In the genomic region with DNA sequence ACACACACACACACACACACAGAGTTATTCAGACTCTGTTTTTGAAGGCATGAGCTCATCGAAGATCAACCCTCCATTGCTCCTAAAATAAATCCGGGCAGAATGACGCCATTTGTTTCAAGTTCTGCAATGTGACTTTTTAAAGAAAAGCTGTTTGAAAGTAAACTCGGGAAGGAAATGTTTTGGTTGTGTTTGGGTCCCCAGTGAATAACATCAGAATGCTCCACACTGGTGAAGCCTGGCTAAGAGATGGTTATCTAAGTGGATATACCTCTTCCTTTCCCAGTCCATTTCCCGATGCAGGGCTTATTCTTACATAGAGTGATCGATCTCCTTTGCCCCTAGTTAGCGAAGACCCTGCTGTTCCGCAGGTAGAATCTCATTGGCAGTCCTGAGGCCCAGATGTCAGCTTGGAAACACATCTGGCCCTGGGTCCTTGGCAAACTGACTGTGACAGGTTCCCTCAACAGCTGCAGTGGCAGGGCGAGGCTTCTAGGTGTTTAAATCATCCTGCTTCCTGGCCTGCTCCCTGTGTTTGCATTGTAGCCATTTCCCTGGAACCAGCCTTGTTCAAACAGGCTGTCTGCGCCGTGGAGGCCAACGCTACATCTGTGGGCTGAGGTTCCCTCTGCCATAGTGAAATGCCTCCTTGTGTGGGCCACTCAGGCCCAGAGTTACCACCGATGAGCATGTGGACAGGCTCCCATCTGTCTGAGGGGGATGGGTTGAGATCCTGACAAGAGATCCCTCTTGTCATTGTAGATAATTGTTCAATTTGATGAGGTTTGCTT, we compare ENCODE assay signal across 18 mouse cellular contexts.
DNase-seq lines count a peak whose midpoint lies in the region; ATAC-seq lines count a peak whose summit lies in the region.
"Had no signal": no experiment of that assay in that cellular context is flagged by ENCODE, and none has a peak within 500 bp of the region (broad histone marks: within the 10 kb centered on the region; RNA-seq: fewer than 3 reads in every experiment).

No protein-coding gene starts in this region.

- no peaks in the 10 kb centered on the region for H3K4me1 ChIP-seq in kidney, embryonic 16.5 days (ENCODE audit: insufficient read depth, low read length)
- peaks cover 36% of the 10 kb centered on the region for H3K4me1 ChIP-seq in neural tube, embryonic 13.5 days (replicated peaks)
- H3K4me1 ChIP-seq in forebrain, embryonic 15.5 days: 0 out of 2 replicates have a peak, but pooled peaks cover 5% of the 10 kb centered on the region
- H3K4me1 ChIP-seq: heart, embryonic 13.5 days; liver, embryonic 13.5 days had no signal

- no peaks in the 10 kb centered on the region for H3K9me3 ChIP-seq in kidney, embryonic 16.5 days (ENCODE audit: low read length)
- no peaks in the 10 kb centered on the region for H3K9me3 ChIP-seq in neural tube, embryonic 13.5 days
- H3K9me3 ChIP-seq in forebrain, embryonic 15.5 days: no peaks in the 10 kb centered on the region
- H3K9me3 ChIP-seq: heart, embryonic 13.5 days; liver, embryonic 13.5 days had no signal

- H3K27ac ChIP-seq in kidney, embryonic 16.5 days (ENCODE audit: low read length): no peak overlapping the region
- 0 out of 2 replicates have a peak overlapping the region, but pooled peaks have one; percentile 4 for H3K27ac ChIP-seq in neural tube, embryonic 13.5 days (replicated peaks)
- H3K27ac ChIP-seq in forebrain, embryonic 15.5 days (replicated peaks): no peak overlapping the region
- H3K27ac ChIP-seq: heart, embryonic 13.5 days; liver, embryonic 13.5 days had no signal

- WGBS in kidney, embryonic 16.5 days: 54% methylated on average over 13 of the region's 13 CpGs
- WGBS in neural tube, embryonic 13.5 days: 57% methylated on average over 13 of the region's 13 CpGs
- WGBS in forebrain, embryonic 15.5 days: 83% methylated on average over 13 of the region's 13 CpGs

- no peak overlapping the region for H3K4me3 ChIP-seq in kidney, embryonic 16.5 days (ENCODE audit: low read length)
- no peak overlapping the region for H3K4me3 ChIP-seq in neural tube, embryonic 13.5 days
- H3K4me3 ChIP-seq in forebrain, embryonic 15.5 days: no peak overlapping the region
- H3K4me3 ChIP-seq: heart, embryonic 13.5 days; liver, embryonic 13.5 days; myocyte had no signal

- no peaks in the 10 kb centered on the region for H3K36me3 ChIP-seq in kidney, embryonic 16.5 days (ENCODE audit: insufficient read depth, low read length)
- no peaks in the 10 kb centered on the region for H3K36me3 ChIP-seq in neural tube, embryonic 13.5 days
- H3K36me3 ChIP-seq in forebrain, embryonic 15.5 days: no peaks in the 10 kb centered on the region
- H3K36me3 ChIP-seq: heart, embryonic 13.5 days; liver, embryonic 13.5 days had no signal

- ATAC-seq in kidney, embryonic 16.5 days (ENCODE audit: low FRiP score, low TSS enrichment): peak; percentile 23; the same call in 1 of the 2 replicates
- ATAC-seq in neural tube, embryonic 13.5 days (ENCODE audit: low read depth): no peak
- ATAC-seq in forebrain, embryonic 15.5 days (replicated peaks): no peak
- ATAC-seq: CD4-positive, CD25-positive, alpha-beta regulatory T cell, adult 4 months had no signal

- no peak overlapping the region for H3K4me2 ChIP-seq in kidney, embryonic 16.5 days (replicated peaks; ENCODE audit: low read depth, low read length)
- no peak overlapping the region for H3K4me2 ChIP-seq in neural tube, embryonic 13.5 days
- no peak overlapping the region for H3K4me2 ChIP-seq in forebrain, embryonic 15.5 days (replicated peaks)
- H3K4me2 ChIP-seq: heart, embryonic 13.5 days; liver, embryonic 13.5 days had no signal

- DNase-seq in kidney, adult 18-20 months: no peak
- no peak for DNase-seq in neural tube, embryonic 10.5 days (ENCODE audit: extremely low spot score, low spot score)
- DNase-seq in lung, postnatal 36 days: peak; percentile 19
- DNase-seq in cerebellum, adult 8-10 months: no peak
- DNase-seq: adrenal gland, adult 8-10 months; cerebellum, adult 9-10 months; heart, postnatal 4 days; kidney, adult 9 months; layer of hippocampus, postnatal 36 days; liver, embryonic 13.5 days; right cerebral cortex, postnatal 4 days; thymus, adult 2 months had no signal

- H3K27me3 ChIP-seq in kidney, embryonic 16.5 days (ENCODE audit: insufficient read depth, low read length): no peaks in the 10 kb centered on the region
- no peaks in the 10 kb centered on the region; the same call in 1 of the 2 replicates for H3K27me3 ChIP-seq in neural tube, embryonic 13.5 days
- H3K27me3 ChIP-seq in forebrain, embryonic 15.5 days: no peaks in the 10 kb centered on the region
- H3K27me3 ChIP-seq: heart, embryonic 13.5 days; liver, embryonic 13.5 days had no signal

- H3K9ac ChIP-seq in kidney, embryonic 16.5 days (replicated peaks; ENCODE audit: low read length): no peak overlapping the region
- no peak overlapping the region for H3K9ac ChIP-seq in neural tube, embryonic 13.5 days
- H3K9ac ChIP-seq in forebrain, embryonic 15.5 days (replicated peaks): no peak overlapping the region
- H3K9ac ChIP-seq: heart, embryonic 13.5 days; liver, embryonic 13.5 days had no signal
